Mouse (Mus musculus) heart, embryonic 16.5 days (tissue): ENCODE data around the gene Ttc9. TPM values are rescaled to one million over a fixed set of nuclear protein-coding genes. Genes with fewer than 3 reads are reported as not detected.

Source experiments
- ATAC-seq: fragments of 200-750 bp; cut with Nextera tagmentation; replicated peaks from 2 replicates; pipeline ENCODE4 v1.8.0; 2017; ENCODE audit warnings: moderate number of reproducible peaks; ENCODE audit not compliant: insufficient read depth, low FRiP score; ENCODE audit errors: extremely low read depth
- H3K27ac ChIP-seq: fragments of 300-500 bp; sonication (generic); 2 replicates; pipeline ENCODE4 v1.5.1; 2014; ENCODE audit warnings: mild to moderate bottlenecking, low read length, control low read depth, moderate library complexity
- H3K27me3 ChIP-seq: fragments of 300-500 bp; sonication (generic); 2 replicates; pipeline ENCODE4 v1.6.1; 2014; ENCODE audit warnings: low read length, mixed read lengths; ENCODE audit not compliant: control insufficient read depth, insufficient read depth
- H3K36me3 ChIP-seq: fragments of 300-500 bp; sonication (generic); 2 replicates; pipeline ENCODE4 v1.6.1; 2014; ENCODE audit not compliant: control insufficient read depth, insufficient read depth
- H3K4me1 ChIP-seq: fragments of 300-500 bp; sonication (generic); 2 replicates; pipeline ENCODE4 v1.6.1; 2014; ENCODE audit warnings: low read length, mixed read lengths; ENCODE audit not compliant: control insufficient read depth, insufficient read depth
- H3K4me2 ChIP-seq: fragments of 300-500 bp; sonication (generic); 2 replicates; pipeline ENCODE4 v1.6.1; 2014; ENCODE audit warnings: low read depth, mild to moderate bottlenecking, control low read depth, low read length
- H3K4me3 ChIP-seq: fragments of 300-500 bp; sonication (generic); 2 replicates; pipeline ENCODE4 v1.5.1; 2014; ENCODE audit warnings: mild to moderate bottlenecking, control low read depth, low read length
- H3K9ac ChIP-seq: fragments of 300-500 bp; sonication (generic); 2 replicates; pipeline ENCODE4 v1.6.1; 2014; ENCODE audit warnings: low read length, control low read depth
- H3K9me3 ChIP-seq: fragments of 300-500 bp; sonication (generic); replicated peaks from 2 replicates; pipeline ENCODE4 v1.6.1; 2016; ENCODE audit warnings: low read length; ENCODE audit not compliant: control insufficient read depth
- WGBS: fragments of 180-500 bp; shearing (Covaris S2); extraction: QIAGEN DNeasy Blood & Tissue Kit; methylation state at CpG from one replicate; pipeline ENCODE4 v1.1.7; 2014; 5-methylcytosine and 5-hydroxymethylcytosine counted together
- polyA plus RNA-seq: library from polyadenylated mRNA; unstranded; fragments of >200 nt; fragmentation: Nextera tagmentation; extraction: Ambion mirVana; gene quantifications from 2 replicates; pipeline ENCODE4 v1.2.1, GENCODE M21; 2015

Ttc9 gene
- polyA plus RNA-seq, 1 experiment from 2014 or later = 4.0 TPM

DNA sequence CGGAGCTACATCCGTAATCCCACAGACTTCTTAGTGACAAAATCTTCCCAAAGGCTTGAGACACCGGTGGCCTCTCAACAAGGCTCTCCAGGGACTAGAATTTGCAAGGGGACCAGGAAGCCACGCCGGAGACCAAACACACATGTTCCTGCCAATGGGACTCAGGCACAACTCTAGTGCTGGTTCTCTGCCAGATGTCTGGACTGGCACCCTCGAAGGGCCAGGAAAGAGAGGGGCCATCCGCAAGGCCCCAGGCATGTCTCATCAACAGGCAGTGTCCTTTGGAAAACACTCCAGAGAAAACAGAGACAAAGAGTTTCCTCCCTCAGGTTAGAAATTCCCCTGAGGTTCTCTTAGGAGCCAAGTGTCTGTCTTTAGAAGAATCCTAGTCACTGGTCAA is 59.7 kb downstream of the Ttc9 start:
- H3K27me3 ChIP-seq = no peaks in the 10 kb centered on the region
- H3K4me3 ChIP-seq = no peak overlapping the region
- H3K9ac ChIP-seq = no peak overlapping the region
- WGBS = 59% methylated on average over 7 of the region's 7 CpGs
- H3K4me1 ChIP-seq = no peaks in the 10 kb centered on the region; the same call in 1 of the 2 replicates
- H3K36me3 ChIP-seq = no peaks in the 10 kb centered on the region
- no peak overlapping the region for H3K4me2 ChIP-seq
- ATAC-seq = peak; percentile 14; the same call in 1 of the 2 replicates
- no peaks in the 10 kb centered on the region for H3K9me3 ChIP-seq
- H3K27ac ChIP-seq = peak overlapping the region; percentile 51

GRCm38 (mm10) chr12:81691177-81691730 is 60.2 kb downstream of the Ttc9 start:
- WGBS = 34% methylated on average over 8 of the region's 8 CpGs
- no peaks in the 10 kb centered on the region for H3K27me3 ChIP-seq
- H3K4me2 ChIP-seq = no peak overlapping the region
- no peaks in the 10 kb centered on the region for H3K9me3 ChIP-seq
- H3K27ac ChIP-seq = peak overlapping the region; percentile 51
- ATAC-seq = peak; percentile 67
- H3K4me1 ChIP-seq = no peaks in the 10 kb centered on the region; the same call in 1 of the 2 replicates
- H3K9ac ChIP-seq = no peak overlapping the region
- no peak overlapping the region for H3K4me3 ChIP-seq
- H3K36me3 ChIP-seq = no peaks in the 10 kb centered on the region

- Histone ChIP-seq H3K4me3 (no peak overlapping the region), H3K4me2 (no peak overlapping the region), H3K9me3 (no peaks in the 10 kb centered on the region), H3K36me3 (no peaks in the 10 kb centered on the region), H3K9ac (no peak overlapping the region), H3K4me1 (no peaks in the 10 kb centered on the region), H3K27ac (no peak overlapping the region), H3K27me3 (no peaks in the 10 kb centered on the region)
- WGBS = 35% methylated on average over 4 of the region's 4 CpGs
- no peak for ATAC-seq
Measured at GRCm38 (mm10) chr12:81698011-81698410, 67.0 kb downstream of the Ttc9 start.

GRCm38 (mm10) chr12:81702903-81703302 is 71.9 kb downstream of the Ttc9 start:
- Histone ChIP-seq H3K4me2 (no peak overlapping the region), H3K27ac (no peak overlapping the region), H3K36me3 (no peaks in the 10 kb centered on the region), H3K4me3 (no peak overlapping the region), H3K27me3 (no peaks in the 10 kb centered on the region), H3K9me3 (peaks cover 9% of the 10 kb centered on the region; the same call in 1 of the 2 replicates), H3K9ac (no peak overlapping the region), H3K4me1 (no peaks in the 10 kb centered on the region)
- WGBS = 5% methylated on average over 1 of the region's 1 CpGs
- no peak for ATAC-seq

DNA sequence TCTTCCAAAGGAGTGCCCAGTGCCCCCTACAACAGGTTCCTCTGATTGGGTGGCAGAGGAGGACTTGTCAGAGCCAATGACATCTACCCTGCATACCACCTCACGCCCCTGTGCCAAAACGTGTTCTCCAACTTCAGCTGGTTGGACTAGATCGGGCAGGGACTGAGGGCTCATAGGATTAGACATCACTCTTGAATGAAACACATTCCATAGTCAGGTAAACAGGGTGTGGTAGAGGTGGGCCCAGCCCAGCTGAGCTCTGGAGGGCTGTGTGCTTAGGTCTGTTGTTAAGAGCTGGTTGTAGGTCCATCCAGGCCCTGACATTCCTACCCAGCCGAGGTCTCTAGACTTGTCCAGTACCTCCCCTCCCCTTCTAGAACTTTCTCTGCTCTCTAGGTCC is 81.6 kb downstream of the Ttc9 start:
- Histone ChIP-seq H3K36me3 (no peaks in the 10 kb centered on the region), H3K4me2 (no peak overlapping the region), H3K4me3 (no peak overlapping the region), H3K4me1 (no peaks in the 10 kb centered on the region), H3K27me3 (no peaks in the 10 kb centered on the region), H3K27ac (no peak overlapping the region), H3K9me3 (0 out of 2 replicates have a peak, but pooled peaks cover 3% of the 10 kb centered on the region), H3K9ac (no peak overlapping the region)
- ATAC-seq = no peak
- WGBS = 80% methylated on average over 4 of the region's 4 CpGs

Other genes starting within 250 kb of the Ttc9 start
- 0.42 and 0.47 TPM in 2 replicates for gene Adam4, start 209.3 kb upstream of the Ttc9 start, polyA plus RNA-seq
- 90.0 and 94.7 TPM in 2 replicates for gene Cox16, start 146.1 kb upstream of the Ttc9 start, polyA plus RNA-seq
- gene Gm20498, start 98.3 kb upstream of the Ttc9 start, polyA plus RNA-seq = 28.6 and 29.9 TPM in 2 replicates
- gene Synj2bp, start 98.3 kb upstream of the Ttc9 start, polyA plus RNA-seq = 33.5 and 35.2 TPM in 2 replicates
- gene Adam21, start 62.8 kb upstream of the Ttc9 start, polyA plus RNA-seq = 0.10 and 0.12 TPM in 2 replicates
- gene Med6, start 36.2 kb upstream of the Ttc9 start, polyA plus RNA-seq = 40.1 and 43.0 TPM in 2 replicates
- 0.20 and 0.37 TPM in 2 replicates for gene Map3k9, start 149.9 kb downstream of the Ttc9 start, polyA plus RNA-seq
- 9.3 and 10.9 TPM in 2 replicates for gene Pcnx, start 228.8 kb downstream of the Ttc9 start, polyA plus RNA-seq